Mouse (Mus musculus): Measurements from ENCODE around the gene Ifit1. TPM values are rescaled to one million over a fixed set of nuclear protein-coding genes. Genes with fewer than 3 reads are reported as not detected.
A peak's percentile ranks its signal among the peaks of the same experiment; 100 is the strongest.
"Not testable (repeated sequence)": the region's sequence is repeated elsewhere in the genome, so short reads cannot be mapped to it uniquely, and the experiment has no call there.

The Ifit1 gene
- polyA plus RNA-seq (2012; rRNA removed), result 2.0 and 2.4 TPM in 2 replicates

DNA sequence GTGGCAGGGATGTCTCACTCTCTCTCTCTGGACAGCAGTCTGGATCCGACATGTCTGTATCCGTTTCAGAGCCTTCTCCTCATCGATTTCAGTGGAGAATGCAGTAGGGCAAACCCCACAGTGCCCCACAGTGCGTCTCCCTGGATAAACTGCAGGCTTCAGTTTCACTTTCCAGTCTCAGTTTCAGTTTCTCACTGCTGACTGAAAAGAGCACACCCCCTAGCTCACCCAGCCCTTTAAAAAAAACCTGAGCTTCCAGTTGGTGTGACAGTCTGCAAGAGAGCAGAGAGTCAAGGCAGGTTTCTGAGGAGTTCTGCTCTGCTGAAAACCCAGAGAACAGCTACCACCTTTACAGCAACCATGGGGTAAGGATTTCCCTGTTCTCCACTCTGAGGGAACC, at the start of gene Ifit1, which contains the start of gene Ifit1bl2:
Ifit1 (plus strand) TSS at position 249 of the 400 bp plus-strand sequence.
Ifit1bl2 (minus strand) TSS at position 121 of the 400 bp plus-strand sequence.
- H3K27ac ChIP-seq (ENCODE audit: insufficient read depth, low read length), result peak within 1 kb of the TSS; percentile 54
- WGBS, result 4% methylated on average over 4 of the region's 4 CpGs
- DNase-seq (ENCODE audit: low read depth in 1 of 2, low spot score in 2 of 2), result peak; percentile 28 to 63
- H3K27me3 ChIP-seq (ENCODE audit: control insufficient read depth, insufficient read depth, low read length), result no peaks in the 10 kb centered on the region
- TF ChIP-seq CTCF (IDR thresholded peaks at IDR 0.05; ENCODE audit: extremely low read depth, insufficient read depth, insufficient read length, insufficient replicate concordance), result no peak
- TF ChIP-seq POLR2A (IDR thresholded peaks at IDR 0.05; ENCODE audit: low read depth, low read length), result peak; percentile 29; the same call in 1 of the 2 replicates
- H3K4me1 ChIP-seq (ENCODE audit: control insufficient read depth, insufficient read depth, insufficient read length), result peaks cover 6% of the 10 kb centered on the region; the same call in 1 of the 2 replicates
- H3K36me3 ChIP-seq (ENCODE audit: control insufficient read depth, insufficient read depth, low read length), result no peaks in the 10 kb centered on the region
- H3K4me3 ChIP-seq (ENCODE audit: extremely low read depth, insufficient read depth, insufficient read length), result peak within 1 kb of the TSS; percentile 55

DNA sequence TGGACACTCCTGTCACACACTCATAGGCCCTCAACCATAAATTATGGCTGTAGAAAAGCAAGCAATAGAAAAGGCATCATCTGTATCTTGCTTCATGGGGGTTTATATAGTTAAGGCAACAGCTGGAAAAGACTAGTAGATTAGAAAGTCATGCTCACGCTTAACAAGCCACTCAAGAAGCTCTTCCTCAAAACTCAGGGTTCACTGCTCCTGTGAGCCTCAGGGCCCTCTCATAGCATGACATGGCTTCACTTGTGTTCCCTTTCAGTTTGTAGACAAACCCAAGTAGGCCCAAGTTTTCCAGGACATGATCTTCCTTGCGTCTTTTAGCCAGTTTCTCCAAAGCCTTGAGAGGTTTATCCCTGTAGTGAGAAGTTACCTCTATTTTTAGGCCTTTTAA, 47.2 kb upstream of the Ifit1 start:
- Histone ChIP-seq H3K4me3 (ENCODE audit: extremely low read depth, insufficient read depth, insufficient read length) (no peak overlapping the region), H3K27me3 (ENCODE audit: control insufficient read depth, insufficient read depth, low read length) (no peaks in the 10 kb centered on the region), H3K4me1 (ENCODE audit: control insufficient read depth, insufficient read depth, insufficient read length) (peaks cover 8% of the 10 kb centered on the region; the same call in 1 of the 2 replicates), H3K36me3 (ENCODE audit: control insufficient read depth, insufficient read depth, low read length) (no peaks in the 10 kb centered on the region), H3K27ac (ENCODE audit: insufficient read depth, low read length) (no peak overlapping the region)
- DNase-seq (ENCODE audit: low read depth in 1 of 2, low spot score in 2 of 2), result no peak
- TF ChIP-seq CTCF (IDR thresholded peaks at IDR 0.05; ENCODE audit: extremely low read depth, insufficient read depth, insufficient read length, insufficient replicate concordance) (no peak), POLR2A (IDR thresholded peaks at IDR 0.05; ENCODE audit: low read depth, low read length) (no peak)
- 68% methylated on average over 2 of the region's 2 CpGs for WGBS

DNA sequence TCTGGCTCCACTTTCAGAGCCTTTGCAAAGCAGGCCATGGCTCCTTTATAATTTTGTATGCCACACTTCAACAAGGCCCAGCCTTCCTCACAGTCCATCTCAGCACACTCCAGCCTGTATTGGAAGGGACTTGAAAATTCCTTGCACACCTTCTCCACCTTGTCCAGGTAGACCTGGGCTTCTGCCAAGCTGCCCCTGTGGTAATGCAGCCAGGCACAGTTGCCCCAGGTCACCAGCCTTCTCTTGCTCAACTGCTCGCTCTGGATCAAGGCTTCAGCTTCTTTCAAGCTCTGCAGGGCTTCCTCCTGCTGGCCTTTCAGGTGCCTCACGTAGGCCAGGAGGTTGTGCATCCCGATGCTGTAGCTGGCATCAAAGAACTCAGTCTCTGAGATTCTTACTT, 46.1 kb upstream of the Ifit1 start:
- H3K27ac ChIP-seq (ENCODE audit: insufficient read depth, low read length); H3K4me3 ChIP-seq (ENCODE audit: extremely low read depth, insufficient read depth, insufficient read length); H3K36me3 ChIP-seq (ENCODE audit: control insufficient read depth, insufficient read depth, low read length); H3K27me3 ChIP-seq (ENCODE audit: control insufficient read depth, insufficient read depth, low read length); H3K4me1 ChIP-seq (ENCODE audit: control insufficient read depth, insufficient read depth, insufficient read length); DNase-seq (ENCODE audit: low read depth in 1 of 2, low spot score in 2 of 2): not testable (repeated sequence)
- 84% methylated on average over 3 of the region's 3 CpGs for WGBS

DNA sequence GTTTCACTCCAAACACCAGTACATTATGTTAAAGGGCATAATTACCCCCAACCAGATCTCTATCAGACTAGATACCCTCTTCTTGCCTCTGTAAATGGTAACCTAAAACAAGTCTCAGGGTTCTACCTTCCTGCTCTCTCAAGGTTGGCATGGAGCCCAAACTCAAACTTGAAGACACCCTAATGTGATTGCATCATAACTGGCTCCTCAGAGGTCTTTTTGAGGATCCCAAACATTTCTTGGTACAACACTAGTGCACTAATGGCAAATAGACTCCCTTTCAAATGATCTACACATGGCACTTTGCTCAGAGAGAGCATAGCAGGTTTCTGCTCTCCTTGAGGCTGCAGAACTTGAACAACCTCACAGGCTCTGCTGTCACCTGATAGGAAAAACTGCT, 43.9 kb upstream of the Ifit1 start:
- H3K4me1 ChIP-seq (ENCODE audit: control insufficient read depth, insufficient read depth, insufficient read length), result peaks cover 11% of the 10 kb centered on the region; the same call in 1 of the 2 replicates
- no peaks in the 10 kb centered on the region for H3K36me3 ChIP-seq (ENCODE audit: control insufficient read depth, insufficient read depth, low read length)
- H3K4me3 ChIP-seq (ENCODE audit: extremely low read depth, insufficient read depth, insufficient read length), result no peak overlapping the region
- no peak for TF ChIP-seq POLR2A (IDR thresholded peaks at IDR 0.05; ENCODE audit: low read depth, low read length)
- TF ChIP-seq CTCF (IDR thresholded peaks at IDR 0.05; ENCODE audit: extremely low read depth, insufficient read depth, insufficient read length, insufficient replicate concordance), result no peak
- peak overlapping the region; percentile 1; the same call in 1 of the 2 replicates for H3K27ac ChIP-seq (ENCODE audit: insufficient read depth, low read length)
- no peak for DNase-seq (ENCODE audit: low read depth in 1 of 2, low spot score in 2 of 2)
- H3K27me3 ChIP-seq (ENCODE audit: control insufficient read depth, insufficient read depth, low read length), result no peaks in the 10 kb centered on the region

DNA sequence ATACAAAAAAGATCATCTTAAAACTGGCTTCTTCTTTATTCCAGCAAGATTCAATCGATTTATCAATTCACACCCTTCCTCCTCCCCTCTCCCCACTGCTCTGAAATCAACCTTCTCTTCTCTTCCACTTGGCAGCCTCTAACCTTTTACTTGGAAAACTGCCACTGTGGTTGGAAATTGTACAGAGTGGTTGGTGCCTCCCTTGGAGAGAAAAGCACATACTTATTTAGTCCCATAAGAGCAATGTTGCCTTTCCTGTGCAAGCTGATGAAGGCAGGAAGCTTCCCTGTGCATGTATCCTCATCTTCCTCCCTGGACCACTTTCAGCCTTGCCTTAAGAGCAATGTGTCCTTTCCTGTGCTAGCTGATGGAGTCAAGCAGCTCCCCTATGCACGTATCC, 42.3 kb upstream of the Ifit1 start:
- Histone ChIP-seq H3K27me3 (ENCODE audit: control insufficient read depth, insufficient read depth, low read length) (no peaks in the 10 kb centered on the region), H3K36me3 (ENCODE audit: control insufficient read depth, insufficient read depth, low read length) (no peaks in the 10 kb centered on the region), H3K4me3 (ENCODE audit: extremely low read depth, insufficient read depth, insufficient read length) (no peak overlapping the region), H3K27ac (ENCODE audit: insufficient read depth, low read length) (no peak overlapping the region), H3K4me1 (ENCODE audit: control insufficient read depth, insufficient read depth, insufficient read length) (peaks cover 14% of the 10 kb centered on the region; the same call in 1 of the 2 replicates)
- 77% methylated on average over 2 of the region's 2 CpGs for WGBS
- DNase-seq (ENCODE audit: low read depth in 1 of 2, low spot score in 2 of 2), result no peak
- TF ChIP-seq CTCF (IDR thresholded peaks at IDR 0.05; ENCODE audit: extremely low read depth, insufficient read depth, insufficient read length, insufficient replicate concordance), result no peak

DNA sequence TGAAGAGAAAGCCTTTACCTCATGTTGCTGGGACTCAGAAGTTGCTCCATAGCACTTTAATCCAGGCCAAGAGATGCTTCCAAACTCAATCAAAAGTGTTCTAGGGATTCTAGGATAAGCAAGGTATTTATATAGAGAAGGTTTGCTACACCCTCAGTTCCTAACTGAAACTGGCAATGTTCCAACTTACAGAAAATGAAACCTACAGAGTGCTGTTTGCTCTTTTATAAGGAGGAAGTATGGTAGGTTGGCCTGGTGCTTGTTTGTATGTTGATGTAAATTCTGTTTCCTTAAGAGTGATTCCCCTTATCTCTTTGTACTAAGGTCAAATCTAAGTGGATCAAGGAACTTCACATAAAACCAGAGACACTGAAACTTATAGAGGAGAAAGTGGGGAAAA, 41.4 kb upstream of the Ifit1 start:
- H3K4me3 ChIP-seq (ENCODE audit: extremely low read depth, insufficient read depth, insufficient read length); H3K36me3 ChIP-seq (ENCODE audit: control insufficient read depth, insufficient read depth, low read length); H3K27me3 ChIP-seq (ENCODE audit: control insufficient read depth, insufficient read depth, low read length); H3K27ac ChIP-seq (ENCODE audit: insufficient read depth, low read length): not testable (repeated sequence)
- H3K4me1 ChIP-seq (ENCODE audit: control insufficient read depth, insufficient read depth, insufficient read length), result peaks cover 11% of the 10 kb centered on the region; the same call in 1 of the 2 replicates
- peak in 1 of 2 experiments; percentile 77 for DNase-seq (ENCODE audit: low read depth in 1 of 2, low spot score in 2 of 2)

DNA sequence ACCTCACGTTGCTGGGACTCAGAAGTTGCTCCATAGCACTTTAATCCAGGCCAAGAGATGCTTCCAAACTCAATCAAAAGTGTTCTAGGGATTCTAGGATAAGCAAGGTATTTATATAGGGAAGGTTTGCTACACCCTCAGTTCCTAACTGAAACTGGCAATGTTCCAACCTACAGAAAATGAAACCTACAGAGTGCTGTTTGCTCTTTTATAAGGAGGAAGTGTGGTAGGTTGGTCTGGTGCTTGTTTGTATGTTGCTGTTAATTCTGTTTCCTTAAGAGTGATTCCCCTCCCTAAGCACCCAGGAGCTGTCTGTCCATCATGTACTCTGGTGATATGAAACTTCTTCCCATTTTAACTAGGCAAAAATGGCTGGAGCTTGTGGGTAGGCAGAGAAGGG, 38.8 kb upstream of the Ifit1 start, which contains the start of gene Ifit1bl1:
Ifit1bl1 (minus strand) TSS at position 69 of the 400 bp plus-strand sequence.
- DNase-seq (ENCODE audit: low read depth in 1 of 2, low spot score in 2 of 2), result peak in 1 of 2 experiments; percentile 69
- Histone ChIP-seq H3K27ac (ENCODE audit: insufficient read depth, low read length) (peak within 1 kb of the TSS; percentile 78), H3K4me1 (ENCODE audit: control insufficient read depth, insufficient read depth, insufficient read length) (peaks cover 18% of the 10 kb centered on the region)
- H3K27me3 ChIP-seq (ENCODE audit: control insufficient read depth, insufficient read depth, low read length); H3K4me3 ChIP-seq (ENCODE audit: extremely low read depth, insufficient read depth, insufficient read length); H3K36me3 ChIP-seq (ENCODE audit: control insufficient read depth, insufficient read depth, low read length): not testable (repeated sequence)
- WGBS, result 69% methylated on average over 1 of the region's 1 CpGs

Data from spleen, adult 2 months (tissue).